Mouse (Mus musculus) kidney, adult 2 months (tissue): ENCODE measurements around the gene Ugt3a1.

ENCODE experiments used
- CTCF ChIP-seq: fragments of 200-500 bp; conservative IDR thresholded peaks from 2 replicates; pipeline ENCODE4 v1.5.1; 2011; ENCODE audit warnings: low read depth, mild to moderate bottlenecking, control low read depth, low read length, moderate library complexity, mixed read lengths; ENCODE audit not compliant: insufficient read depth, insufficient read length
- POLR2A ChIP-seq: fragments of 200-500 bp; IDR thresholded peaks from one replicate; pipeline ENCODE4 v1.6.1; 2011; ENCODE audit warnings: low read depth, low read length, control low read depth

DNA sequence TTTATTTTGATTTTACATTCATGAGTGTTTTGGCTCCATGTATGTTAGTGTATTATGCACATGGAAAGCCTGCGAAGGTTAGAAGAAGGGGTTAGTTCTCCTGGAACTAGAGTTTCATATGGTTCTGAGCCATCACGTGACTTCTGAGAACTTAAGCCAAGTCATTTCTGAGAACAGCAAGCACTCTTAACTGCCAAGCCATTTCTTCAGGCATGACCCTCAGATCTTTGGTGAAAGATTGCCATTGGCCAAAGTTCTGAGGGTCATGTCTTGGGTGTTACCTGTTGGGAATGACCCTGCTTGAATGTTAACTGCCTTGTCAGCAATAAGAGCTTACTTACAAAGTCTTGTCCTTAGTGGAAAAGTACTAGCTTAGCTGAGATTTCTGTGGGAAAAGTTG lies 6.5 kb downstream of the Ugt3a1 start:
- TF ChIP-seq CTCF (no peak), POLR2A (no peak)
